Mouse (Mus musculus): ENCODE measurements around the gene Gjc3. TPM values are rescaled to one million over a fixed set of nuclear protein-coding genes. Genes with fewer than 3 reads are reported as not detected.
"Not testable (repeated sequence)": the region's sequence is repeated elsewhere in the genome, so short reads cannot be mapped to it uniquely, and the experiment has no call there.

Gjc3 gene
- polyA plus RNA-seq, 1 experiment from 2014 or later = 0.31 TPM

GRCm38 (mm10) chr5:137973161-137973560 is 10.3 kb upstream of the Gjc3 start:
- Histone ChIP-seq H3K4me3 (ENCODE audit: low read depth, low read length) (no peak overlapping the region), H3K4me1 (ENCODE audit: control insufficient read depth, insufficient read depth, low read length) (no peaks in the 10 kb centered on the region), H3K36me3 (ENCODE audit: control insufficient read depth, insufficient read depth, low read length) (no peaks in the 10 kb centered on the region), H3K4me2 (ENCODE audit: low read depth, low read length) (no peak overlapping the region), H3K27ac (ENCODE audit: low read depth, low read length) (no peak overlapping the region), H3K9ac (replicated peaks; ENCODE audit: low read depth, low read length) (no peak overlapping the region), H3K9me3 (ENCODE audit: control insufficient read depth, low read length) (no peaks in the 10 kb centered on the region), H3K27me3 (ENCODE audit: control insufficient read depth, insufficient read depth, low read length) (no peaks in the 10 kb centered on the region)
- 77% methylated on average over 2 of the region's 2 CpGs for whole genome bisulfite sequencing
- no peak for ATAC-seq (ENCODE audit: low read depth)

GRCm38 (mm10) chr5:137966492-137966891 is 3.6 kb upstream of the Gjc3 start:
- ATAC-seq (ENCODE audit: low read depth) = no peak
- H3K36me3 ChIP-seq (ENCODE audit: control insufficient read depth, insufficient read depth, low read length) = no peaks in the 10 kb centered on the region
- H3K4me3 ChIP-seq (ENCODE audit: low read depth, low read length) = no peak overlapping the region
- no peak overlapping the region for H3K4me2 ChIP-seq (ENCODE audit: low read depth, low read length)
- no peaks in the 10 kb centered on the region for H3K9me3 ChIP-seq (ENCODE audit: control insufficient read depth, low read length)
- no peaks in the 10 kb centered on the region for H3K4me1 ChIP-seq (ENCODE audit: control insufficient read depth, insufficient read depth, low read length)
- H3K9ac ChIP-seq (replicated peaks; ENCODE audit: low read depth, low read length) = no peak overlapping the region
- no peaks in the 10 kb centered on the region for H3K27me3 ChIP-seq (ENCODE audit: control insufficient read depth, insufficient read depth, low read length)
- H3K27ac ChIP-seq (ENCODE audit: low read depth, low read length) = no peak overlapping the region

GRCm38 (mm10) chr5:137956404-137956803 is 6.5 kb downstream of the Gjc3 start:
- H3K27ac ChIP-seq (ENCODE audit: low read depth, low read length) = no peak overlapping the region
- whole genome bisulfite sequencing = 89% methylated on average over 3 of the region's 3 CpGs
- H3K36me3 ChIP-seq (ENCODE audit: control insufficient read depth, insufficient read depth, low read length) = no peaks in the 10 kb centered on the region
- H3K9ac ChIP-seq (replicated peaks; ENCODE audit: low read depth, low read length) = no peak overlapping the region
- H3K4me3 ChIP-seq (ENCODE audit: low read depth, low read length) = no peak overlapping the region
- H3K4me2 ChIP-seq (ENCODE audit: low read depth, low read length) = no peak overlapping the region
- no peaks in the 10 kb centered on the region for H3K27me3 ChIP-seq (ENCODE audit: control insufficient read depth, insufficient read depth, low read length)
- no peak for ATAC-seq (ENCODE audit: low read depth)
- no peaks in the 10 kb centered on the region for H3K4me1 ChIP-seq (ENCODE audit: control insufficient read depth, insufficient read depth, low read length)
- H3K9me3 ChIP-seq (ENCODE audit: control insufficient read depth, low read length) = no peaks in the 10 kb centered on the region

- Histone ChIP-seq H3K4me1 (ENCODE audit: control insufficient read depth, insufficient read depth, low read length) (no peaks in the 10 kb centered on the region), H3K36me3 (ENCODE audit: control insufficient read depth, insufficient read depth, low read length) (no peaks in the 10 kb centered on the region), H3K27me3 (ENCODE audit: control insufficient read depth, insufficient read depth, low read length) (no peaks in the 10 kb centered on the region), H3K9me3 (ENCODE audit: control insufficient read depth, low read length) (no peaks in the 10 kb centered on the region), H3K4me3 (ENCODE audit: low read depth, low read length) (no peak overlapping the region), H3K4me2 (ENCODE audit: low read depth, low read length) (no peak overlapping the region), H3K27ac (ENCODE audit: low read depth, low read length) (no peak overlapping the region), H3K9ac (replicated peaks; ENCODE audit: low read depth, low read length) (no peak overlapping the region)
- WGBS = 46% methylated on average over 6 of the region's 6 CpGs
- no peak for ATAC-seq (ENCODE audit: low read depth)
Measured at GRCm38 (mm10) chr5:137951218-137951617, 11.7 kb downstream of the Gjc3 start.

- Histone ChIP-seq H3K27ac (ENCODE audit: low read depth, low read length) (no peak overlapping the region), H3K36me3 (ENCODE audit: control insufficient read depth, insufficient read depth, low read length) (no peaks in the 10 kb centered on the region), H3K9ac (replicated peaks; ENCODE audit: low read depth, low read length) (no peak overlapping the region), H3K4me3 (ENCODE audit: low read depth, low read length) (no peak overlapping the region), H3K4me1 (ENCODE audit: control insufficient read depth, insufficient read depth, low read length) (no peaks in the 10 kb centered on the region), H3K27me3 (ENCODE audit: control insufficient read depth, insufficient read depth, low read length) (no peaks in the 10 kb centered on the region), H3K4me2 (ENCODE audit: low read depth, low read length) (no peak overlapping the region), H3K9me3 (ENCODE audit: control insufficient read depth, low read length) (no peaks in the 10 kb centered on the region)
- no peak for ATAC-seq (ENCODE audit: low read depth)
Measured at GRCm38 (mm10) chr5:137947303-137947702, 15.6 kb downstream of the Gjc3 start.

- Histone ChIP-seq H3K4me3 (ENCODE audit: low read depth, low read length) (no peak overlapping the region), H3K4me2 (ENCODE audit: low read depth, low read length) (no peak overlapping the region), H3K4me1 (ENCODE audit: control insufficient read depth, insufficient read depth, low read length) (no peaks in the 10 kb centered on the region), H3K36me3 (ENCODE audit: control insufficient read depth, insufficient read depth, low read length) (no peaks in the 10 kb centered on the region), H3K9me3 (ENCODE audit: control insufficient read depth, low read length) (no peaks in the 10 kb centered on the region), H3K9ac (replicated peaks; ENCODE audit: low read depth, low read length) (no peak overlapping the region), H3K27me3 (ENCODE audit: control insufficient read depth, insufficient read depth, low read length) (no peaks in the 10 kb centered on the region), H3K27ac (ENCODE audit: low read depth, low read length) (no peak overlapping the region)
- ATAC-seq (ENCODE audit: low read depth) = no peak
- 81% methylated on average over 1 of the region's 1 CpGs for WGBS
Measured at GRCm38 (mm10) chr5:137943133-137943532, 19.8 kb downstream of the Gjc3 start.

GRCm38 (mm10) chr5:137940948-137941347 is 21.9 kb downstream of the Gjc3 start:
- H3K36me3 ChIP-seq (ENCODE audit: control insufficient read depth, insufficient read depth, low read length) = no peaks in the 10 kb centered on the region
- H3K27ac ChIP-seq (ENCODE audit: low read depth, low read length) = no peak overlapping the region
- WGBS = 72% methylated on average over 4 of the region's 4 CpGs
- H3K9ac ChIP-seq (replicated peaks; ENCODE audit: low read depth, low read length) = no peak overlapping the region
- no peak for ATAC-seq (ENCODE audit: low read depth)
- no peaks in the 10 kb centered on the region for H3K9me3 ChIP-seq (ENCODE audit: control insufficient read depth, low read length)
- no peaks in the 10 kb centered on the region for H3K27me3 ChIP-seq (ENCODE audit: control insufficient read depth, insufficient read depth, low read length)
- H3K4me1 ChIP-seq (ENCODE audit: control insufficient read depth, insufficient read depth, low read length) = no peaks in the 10 kb centered on the region
- H3K4me2 ChIP-seq (ENCODE audit: low read depth, low read length) = no peak overlapping the region
- no peak overlapping the region for H3K4me3 ChIP-seq (ENCODE audit: low read depth, low read length)

- H3K27ac ChIP-seq (ENCODE audit: low read depth, low read length) = no peak overlapping the region
- H3K4me2 ChIP-seq (ENCODE audit: low read depth, low read length) = no peak overlapping the region
- ATAC-seq (ENCODE audit: low read depth) = no peak
- H3K9ac ChIP-seq (replicated peaks; ENCODE audit: low read depth, low read length) = no peak overlapping the region
- H3K27me3 ChIP-seq (ENCODE audit: control insufficient read depth, insufficient read depth, low read length) = no peaks in the 10 kb centered on the region
- no peaks in the 10 kb centered on the region for H3K9me3 ChIP-seq (ENCODE audit: control insufficient read depth, low read length)
- H3K4me1 ChIP-seq (ENCODE audit: control insufficient read depth, insufficient read depth, low read length) = no peaks in the 10 kb centered on the region
- no peak overlapping the region for H3K4me3 ChIP-seq (ENCODE audit: low read depth, low read length)
- WGBS = 70% methylated on average over 4 of the region's 4 CpGs
- no peaks in the 10 kb centered on the region for H3K36me3 ChIP-seq (ENCODE audit: control insufficient read depth, insufficient read depth, low read length)
Measured at GRCm38 (mm10) chr5:137937238-137937637, 25.7 kb downstream of the Gjc3 start.

GRCm38 (mm10) chr5:137936486-137936885 is 26.4 kb downstream of the Gjc3 start:
- Histone ChIP-seq H3K9me3 (ENCODE audit: control insufficient read depth, low read length) (no peaks in the 10 kb centered on the region), H3K4me1 (ENCODE audit: control insufficient read depth, insufficient read depth, low read length) (no peaks in the 10 kb centered on the region), H3K27me3 (ENCODE audit: control insufficient read depth, insufficient read depth, low read length) (no peaks in the 10 kb centered on the region), H3K27ac (ENCODE audit: low read depth, low read length) (no peak overlapping the region), H3K9ac (replicated peaks; ENCODE audit: low read depth, low read length) (no peak overlapping the region), H3K4me2 (ENCODE audit: low read depth, low read length) (no peak overlapping the region), H3K36me3 (ENCODE audit: control insufficient read depth, insufficient read depth, low read length) (no peaks in the 10 kb centered on the region), H3K4me3 (ENCODE audit: low read depth, low read length) (no peak overlapping the region)
- WGBS = 94% methylated on average over 2 of the region's 2 CpGs
- ATAC-seq (ENCODE audit: low read depth) = no peak

GRCm38 (mm10) chr5:137933934-137934333 is 29.0 kb downstream of the Gjc3 start:
- H3K4me3 ChIP-seq (ENCODE audit: low read depth, low read length); H3K27ac ChIP-seq (ENCODE audit: low read depth, low read length); H3K9me3 ChIP-seq (ENCODE audit: control insufficient read depth, low read length); ATAC-seq (ENCODE audit: low read depth); H3K4me1 ChIP-seq (ENCODE audit: control insufficient read depth, insufficient read depth, low read length); H3K9ac ChIP-seq (replicated peaks; ENCODE audit: low read depth, low read length); H3K4me2 ChIP-seq (ENCODE audit: low read depth, low read length); H3K27me3 ChIP-seq (ENCODE audit: control insufficient read depth, insufficient read depth, low read length); H3K36me3 ChIP-seq (ENCODE audit: control insufficient read depth, insufficient read depth, low read length): not testable (repeated sequence)
- 72% methylated on average over 2 of the region's 2 CpGs for whole genome bisulfite sequencing

All from neural tube, embryonic 14.5 days (tissue).